Mouse (Mus musculus): Measurements from ENCODE around the gene Tmem126a. TPM values are rescaled to one million over a fixed set of nuclear protein-coding genes. Genes with fewer than 3 reads are reported as not detected.
A peak's percentile ranks its signal among the peaks of the same experiment; 100 is the strongest.

Tmem126a gene
- total RNA-seq, 2 experiments from 2014 or later, result 31.2 to 59.0 TPM

- peak; percentile 79 for ATAC-seq (ENCODE audit: poor library complexity, severe bottlenecking)
Measured at GRCm38 (mm10) chr7:90409934-90410333, 47.1 kb downstream of the Tmem126a start.

Other genes with a start within 250 kb of the Tmem126a start
- not detected in 2 replicates for gene Ccdc83, start 191.5 kb downstream of the Tmem126a start, total RNA-seq (2015)
- gene Ccdc83, start 191.5 kb downstream of the Tmem126a start, total RNA-seq (2017), result not detected in 2 replicates
- gene Sytl2, start 155.0 kb downstream of the Tmem126a start, total RNA-seq (2015), result 1.4 and 1.9 TPM in 2 replicates
- 1.7 and 2.3 TPM in 2 replicates for gene Sytl2, start 155.0 kb downstream of the Tmem126a start, total RNA-seq (2017)
- gene Ccdc89, start 30.7 kb downstream of the Tmem126a start, total RNA-seq (2015), result not detected in 2 replicates
- gene Ccdc89, start 30.7 kb downstream of the Tmem126a start, total RNA-seq (2017), result not detected in 2 replicates
- gene Crebzf, start 14.5 kb downstream of the Tmem126a start, total RNA-seq (2015), result 74.9 and 89.1 TPM in 2 replicates
- 47.2 and 52.6 TPM in 2 replicates for gene Crebzf, start 14.5 kb downstream of the Tmem126a start, total RNA-seq (2017)
- 11.9 and 15.3 TPM in 2 replicates for gene Tmem126b, start 18.8 kb upstream of the Tmem126a start, total RNA-seq (2015)
- gene Tmem126b, start 18.8 kb upstream of the Tmem126a start, total RNA-seq (2017), result 11.9 and 13.5 TPM in 2 replicates
- gene Dlg2, start 19.4 kb upstream of the Tmem126a start, total RNA-seq (2015), result not detected in 2 replicates
- 0.28 and 0.33 TPM in 2 replicates for gene Dlg2, start 19.4 kb upstream of the Tmem126a start, total RNA-seq (2017)